Mouse (Mus musculus) liver, postnatal 0 days (tissue): ENCODE data around the gene Parp3.

Source experiments
- CTCF ChIP-seq: sonication (generic); IDR thresholded peaks from 2 replicates; pipeline ENCODE4 v1.5.1; 2016; ENCODE audit warnings: antibody characterized with exemption, low read depth
- EP300 ChIP-seq: IDR thresholded peaks from 2 replicates; pipeline ENCODE4 v1.6.1; 2016; ENCODE audit warnings: antibody characterized with exemption, low read depth, mild to moderate bottlenecking

GRCm38 (mm10) chr9:106501846-106502245 is 25.1 kb upstream of the Parp3 start:
- TF ChIP-seq CTCF (no peak), EP300 (no peak)
